Mouse (Mus musculus): ENCODE results near the gene Rnls. TPM values are rescaled to one million over a fixed set of nuclear protein-coding genes. Genes with fewer than 3 reads are reported as not detected.

The Rnls gene
- total and polyA plus RNA-seq, 3 experiments: not detected

- Histone ChIP-seq H3K36me3 (ENCODE audit: control insufficient read depth in 1 of 2, insufficient read depth in 2 of 2, low read length in 2 of 2) (no peaks in the 10 kb centered on the region), H3K4me1 (ENCODE audit: control insufficient read depth in 1 of 2, insufficient read depth in 2 of 2, low read length in 2 of 2) (no peaks in the 10 kb centered on the region), H3K27ac (ENCODE audit: control insufficient read depth, low read depth, low read length) (no peak overlapping the region), H3K9me3 (replicated peaks; ENCODE audit: insufficient read depth, low read length) (no peaks in the 10 kb centered on the region), H3K4me3 (ENCODE audit: control insufficient read depth in 1 of 2, insufficient read depth in 1 of 2, low read depth in 2 of 2, low read length in 2 of 2) (no peak overlapping the region), H3K79me2 (ENCODE audit: control insufficient read depth, insufficient read depth, low read length, poor library complexity) (no peaks in the 10 kb centered on the region), H3K9ac (ENCODE audit: control insufficient read depth, low read depth, low read length, poor library complexity, severe bottlenecking) (no peak overlapping the region), H3K27me3 (ENCODE audit: control insufficient read depth in 1 of 2, insufficient read depth in 2 of 2, low read length in 2 of 2) (peaks cover 6 to 17% of the 10 kb centered on the region in 2 experiments)
- TF ChIP-seq EP300 (IDR thresholded peaks at IDR 0.05; ENCODE audit: low read depth in 1 of 2, low read length in 2 of 2) (no peak), MYC (IDR thresholded peaks at IDR 0.05; ENCODE audit: low read depth, low read length) (no peak)
- no peak for DNase-seq (ENCODE audit: low read depth, low spot score)
Observed at GRCm38 (mm10) chr19:33252226-33252625, 139.9 kb downstream of the Rnls start.

GRCm38 (mm10) chr19:33244196-33244595 lies 147.9 kb downstream of the Rnls start:
- Histone ChIP-seq H3K9ac (ENCODE audit: control insufficient read depth, low read depth, low read length, poor library complexity, severe bottlenecking) (no peak overlapping the region), H3K27ac (ENCODE audit: control insufficient read depth, low read depth, low read length) (no peak overlapping the region), H3K4me3 (ENCODE audit: control insufficient read depth in 1 of 2, insufficient read depth in 1 of 2, low read depth in 2 of 2, low read length in 2 of 2) (no peak overlapping the region), H3K27me3 (ENCODE audit: control insufficient read depth in 1 of 2, insufficient read depth in 2 of 2, low read length in 2 of 2) (peaks cover 2 to 4% of the 10 kb centered on the region in 2 experiments; a peak in 3 of 4 replicates), H3K4me1 (ENCODE audit: control insufficient read depth in 1 of 2, insufficient read depth in 2 of 2, low read length in 2 of 2) (no peaks in the 10 kb centered on the region), H3K36me3 (ENCODE audit: control insufficient read depth in 1 of 2, insufficient read depth in 2 of 2, low read length in 2 of 2) (no peaks in the 10 kb centered on the region), H3K79me2 (ENCODE audit: control insufficient read depth, insufficient read depth, low read length, poor library complexity) (no peaks in the 10 kb centered on the region), H3K9me3 (replicated peaks; ENCODE audit: insufficient read depth, low read length) (no peaks in the 10 kb centered on the region)
- DNase-seq (ENCODE audit: low read depth, low spot score): no peak
- TF ChIP-seq MAFK (IDR thresholded peaks at IDR 0.05; ENCODE audit: borderline replicate concordance, low read depth, low read length): no peak
- TF ChIP-seq NRF1 (IDR thresholded peaks at IDR 0.05; ENCODE audit: insufficient read depth, low read depth, low read length, poor library complexity, severe bottlenecking): no peak
- no peak for TF ChIP-seq BHLHE40 (IDR thresholded peaks at IDR 0.05; ENCODE audit: borderline replicate concordance, low read depth, low read length)
- TF ChIP-seq GATA1 (IDR thresholded peaks at IDR 0.05; ENCODE audit: low read depth, low read length): no peak
- no peak for TF ChIP-seq USF1 (IDR thresholded peaks at IDR 0.05; ENCODE audit: low read depth, low read length)

- no peak overlapping the region for H3K27ac ChIP-seq (ENCODE audit: control insufficient read depth, low read depth, low read length)
- no peaks in the 10 kb centered on the region for H3K36me3 ChIP-seq (ENCODE audit: control insufficient read depth in 1 of 2, insufficient read depth in 2 of 2, low read length in 2 of 2)
- no peak overlapping the region for H3K4me3 ChIP-seq (ENCODE audit: control insufficient read depth in 1 of 2, insufficient read depth in 1 of 2, low read depth in 2 of 2, low read length in 2 of 2)
- H3K9me3 ChIP-seq (replicated peaks; ENCODE audit: insufficient read depth, low read length): no peaks in the 10 kb centered on the region
- no peak for TF ChIP-seq ZMIZ1 (IDR thresholded peaks at IDR 0.05; ENCODE audit: low read depth, low read length)
- TF ChIP-seq MXI1 (IDR thresholded peaks at IDR 0.05; ENCODE audit: low read depth, low read length): no peak
- no peak for TF ChIP-seq UBTF (IDR thresholded peaks at IDR 0.05; ENCODE audit: borderline replicate concordance, insufficient read depth, low read depth, low read length)
- no peak for TF ChIP-seq MYB (IDR thresholded peaks at IDR 0.05; ENCODE audit: low read depth, low read length)
- TF ChIP-seq CHD2 (IDR thresholded peaks at IDR 0.05; ENCODE audit: low read length): no peak
- TF ChIP-seq POLR2AphosphoS2 (IDR thresholded peaks at IDR 0.05; ENCODE audit: low read length): no peak
- TF ChIP-seq ZC3H11A (IDR thresholded peaks at IDR 0.05; ENCODE audit: low read depth, low read length): no peak
- TF ChIP-seq ZKSCAN1 (IDR thresholded peaks at IDR 0.05; ENCODE audit: low read depth, low read length): no peak
- TF ChIP-seq SMC3 (IDR thresholded peaks at IDR 0.05; ENCODE audit: low read depth, low read length): no peak
- no peak for TF ChIP-seq MEF2A (IDR thresholded peaks at IDR 0.05; ENCODE audit: extremely low read depth, insufficient replicate concordance, low read depth, low read length, poor library complexity, severe bottlenecking)
- TF ChIP-seq E2F4 (IDR thresholded peaks at IDR 0.05; ENCODE audit: borderline replicate concordance, low read depth, low read length): no peak
- TF ChIP-seq EP300 (IDR thresholded peaks at IDR 0.05; ENCODE audit: low read depth in 1 of 2, low read length in 2 of 2): no peak
- no peak for TF ChIP-seq NRF1 (IDR thresholded peaks at IDR 0.05; ENCODE audit: insufficient read depth, low read depth, low read length, poor library complexity, severe bottlenecking)
- H3K79me2 ChIP-seq (ENCODE audit: control insufficient read depth, insufficient read depth, low read length, poor library complexity): no peaks in the 10 kb centered on the region
- H3K9ac ChIP-seq (ENCODE audit: control insufficient read depth, low read depth, low read length, poor library complexity, severe bottlenecking): no peak overlapping the region
- H3K4me1 ChIP-seq (ENCODE audit: control insufficient read depth in 1 of 2, insufficient read depth in 2 of 2, low read length in 2 of 2): no peaks in the 10 kb centered on the region
- peaks cover 0 to 2% of the 10 kb centered on the region in 2 experiments; a peak in 3 of 4 replicates for H3K27me3 ChIP-seq (ENCODE audit: control insufficient read depth in 1 of 2, insufficient read depth in 2 of 2, low read length in 2 of 2)
- no peak for DNase-seq (ENCODE audit: low read depth, low spot score)
Observed at GRCm38 (mm10) chr19:33240386-33240785, 151.7 kb downstream of the Rnls start.
